Mouse (Mus musculus) monocyte, adult 2 months (primary cell): ENCODE measurements at regions not wholly inside any gene's neighbourhood (a gene's known extent, or its start where the extent isn't known, plus 50 kb on each side); places are given as distances from the start of the nearest gene placed in this dataset.

ENCODE experiments used
- DNase-seq, 2 experiments: peaks; one replicate each; pipeline ENCODE4 v3.0.0; 2022; ENCODE audit warnings: low spot score in 2 of 2, low read depth in 1 of 2

DNA sequence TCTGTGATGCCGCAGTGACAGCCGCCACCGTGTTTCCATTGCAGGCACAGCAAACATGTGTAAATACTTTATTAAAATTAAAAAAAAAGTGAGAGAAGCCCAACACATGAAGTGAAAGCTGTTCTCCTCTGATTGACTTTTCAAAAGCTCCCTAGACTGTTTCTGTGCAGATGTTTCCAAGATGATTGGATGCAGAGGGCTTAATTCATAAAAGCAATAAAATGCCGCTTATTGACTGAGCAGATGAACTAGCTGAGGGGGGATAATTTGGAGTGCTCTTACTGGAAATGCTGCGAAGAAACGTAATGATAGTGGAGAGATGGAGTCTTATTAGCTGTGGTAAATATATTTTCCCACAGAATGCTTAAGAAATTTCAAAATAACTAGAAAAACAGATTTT, 170.4 kb downstream of the Rnf144a start:
- no peak for DNase-seq

DNA sequence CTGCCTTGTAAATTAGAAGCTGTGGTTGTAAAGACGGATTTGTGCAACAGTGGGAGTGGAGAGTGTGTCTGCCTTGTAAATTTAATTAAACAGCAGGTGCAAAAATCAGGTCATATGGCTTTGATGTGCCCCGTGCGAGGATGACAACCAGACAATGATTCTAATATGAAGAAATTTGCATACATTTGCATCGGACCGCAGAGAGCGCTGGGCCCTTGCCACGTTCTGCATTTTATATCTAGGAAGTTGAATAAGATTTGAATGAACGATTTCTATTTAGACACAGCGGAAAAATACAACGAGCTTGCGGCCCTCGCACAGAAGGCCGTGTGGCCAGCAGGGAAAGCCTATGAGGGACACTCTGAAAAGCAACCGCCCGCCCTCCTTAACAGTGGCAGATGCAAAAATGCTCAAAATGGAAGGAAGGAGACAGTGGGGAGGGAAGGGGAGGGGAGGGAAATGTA, 187.5 kb downstream of the Rnf144a start:
- no peak for DNase-seq

DNA sequence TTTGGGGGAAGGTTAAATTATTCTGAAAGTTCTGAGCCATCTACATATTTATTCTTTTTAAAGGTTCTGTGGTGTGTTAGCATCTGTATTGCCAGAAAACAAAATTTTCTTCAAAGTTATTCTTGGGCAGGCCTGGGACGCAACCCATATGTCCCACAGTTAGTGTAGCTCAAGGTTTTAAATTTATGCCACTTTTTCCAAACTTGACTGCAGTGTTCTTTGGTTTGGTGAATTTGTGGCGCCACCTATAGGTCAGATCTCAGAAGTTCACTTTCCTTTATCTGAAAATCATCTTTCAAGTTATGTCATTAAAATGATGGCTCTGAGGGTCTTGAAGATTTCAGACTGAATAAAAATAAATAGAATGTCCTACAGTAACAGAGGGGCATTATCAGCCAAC, 188.7 kb downstream of the Rnf144a start:
- no peak for DNase-seq

GRCm38 (mm10) chr12:26212447-26212846, 202.6 kb downstream of the Rnf144a start:
- DNase-seq = no peak

GRCm38 (mm10) chr12:26211423-26211822, 203.6 kb downstream of the Rnf144a start:
- DNase-seq = no peak

GRCm38 (mm10) chr12:26206751-26207150, 208.3 kb downstream of the Rnf144a start:
- DNase-seq = no peak

DNA sequence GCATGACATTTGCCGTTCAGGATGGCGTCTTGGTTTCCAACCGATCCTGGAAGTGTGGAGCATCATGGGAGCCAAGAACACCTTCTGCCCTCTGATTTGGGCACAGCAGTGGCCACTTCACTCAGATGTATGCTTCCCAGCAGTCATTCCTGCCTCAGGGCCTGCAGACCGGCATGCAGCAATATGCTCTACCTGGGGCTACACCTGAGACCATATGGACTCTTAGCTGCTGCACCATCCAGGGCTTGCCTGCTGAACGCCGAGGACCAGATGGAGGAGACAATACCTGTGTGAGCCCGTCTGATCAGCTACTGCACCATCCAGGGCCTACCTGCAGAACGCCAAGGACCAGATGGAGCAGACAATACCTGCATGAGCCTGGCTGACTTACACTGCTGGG, 209.0 kb downstream of the Rnf144a start:
- no peak for DNase-seq

- DNase-seq = no peak
Measured at GRCm38 (mm10) chr12:26191982-26192576, 223.0 kb downstream of the Rnf144a start.

DNA sequence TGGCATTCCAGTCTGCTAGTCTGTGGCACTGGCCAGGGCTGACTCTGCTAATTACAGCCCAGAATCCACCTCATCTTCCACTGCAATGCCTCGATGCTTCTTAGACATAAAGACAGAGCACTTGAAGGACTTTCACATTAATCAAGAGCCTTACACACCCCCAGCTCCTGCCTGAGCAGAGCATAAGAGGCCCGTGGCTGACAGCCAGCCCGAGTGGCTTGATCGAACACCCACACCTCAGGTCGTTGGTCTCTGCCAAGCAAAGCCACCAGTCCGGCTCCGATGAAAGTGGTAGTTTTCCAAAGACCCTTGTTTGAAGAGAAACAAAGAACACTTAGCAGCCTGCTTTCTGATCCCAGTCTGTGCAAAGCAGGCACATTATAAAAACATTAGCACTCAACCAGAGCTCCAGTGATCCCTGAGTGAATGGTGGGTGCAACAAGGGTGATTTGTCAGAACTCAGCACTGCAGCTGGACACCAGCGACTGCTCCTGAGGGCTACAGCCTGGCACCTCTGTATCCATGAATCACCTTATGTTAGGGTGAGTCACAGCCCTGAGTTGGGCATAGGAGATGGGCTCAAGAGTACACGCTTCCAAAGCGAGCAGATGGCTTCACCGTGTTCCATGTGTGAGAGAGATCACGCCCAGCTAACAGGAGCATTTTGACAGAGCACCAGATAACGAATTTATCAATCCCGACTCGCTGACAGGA, 223.6 kb downstream of the Rnf144a start:
- no peak for DNase-seq

- no peak for DNase-seq
Measured at GRCm38 (mm10) chr12:26188996-26189395, 226.1 kb downstream of the Rnf144a start.

DNA sequence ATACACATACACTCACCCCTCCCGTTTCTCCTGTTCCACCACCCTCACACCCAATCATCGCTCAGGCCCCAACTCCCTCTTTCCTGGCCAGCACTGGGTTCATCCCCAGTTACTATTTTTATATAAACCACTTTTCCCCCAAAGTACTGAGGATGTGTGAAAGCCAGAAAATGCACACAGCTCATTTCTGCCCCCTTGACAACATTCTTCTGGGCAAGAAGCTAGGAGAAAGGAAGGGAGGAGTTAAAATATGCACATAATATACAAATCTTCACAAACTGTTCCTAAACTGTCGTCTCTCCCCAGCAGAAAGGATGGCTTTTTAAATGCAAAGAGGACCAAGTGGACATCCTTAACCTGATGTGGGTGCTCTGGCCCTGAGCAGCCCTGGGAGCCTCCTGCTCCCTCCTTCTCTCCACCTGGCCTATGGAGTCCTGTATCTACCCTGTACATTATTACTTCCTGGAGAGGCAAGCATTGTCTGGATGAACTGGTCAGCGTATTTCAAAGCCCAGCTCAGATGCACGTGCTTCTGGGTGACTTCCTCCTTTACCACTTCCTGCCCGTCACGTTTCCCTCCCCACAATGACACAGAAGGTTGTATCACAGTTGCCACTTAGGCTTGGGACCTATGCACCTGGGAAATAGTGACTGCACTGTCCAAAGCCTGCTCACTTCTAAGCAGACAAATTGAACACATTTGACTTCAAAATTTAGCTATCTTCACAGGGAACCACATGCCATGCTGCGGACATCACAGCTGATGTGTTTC, 227.8 kb downstream of the Rnf144a start:
- DNase-seq = peak in 1 of 2 experiments; percentile 2

DNA sequence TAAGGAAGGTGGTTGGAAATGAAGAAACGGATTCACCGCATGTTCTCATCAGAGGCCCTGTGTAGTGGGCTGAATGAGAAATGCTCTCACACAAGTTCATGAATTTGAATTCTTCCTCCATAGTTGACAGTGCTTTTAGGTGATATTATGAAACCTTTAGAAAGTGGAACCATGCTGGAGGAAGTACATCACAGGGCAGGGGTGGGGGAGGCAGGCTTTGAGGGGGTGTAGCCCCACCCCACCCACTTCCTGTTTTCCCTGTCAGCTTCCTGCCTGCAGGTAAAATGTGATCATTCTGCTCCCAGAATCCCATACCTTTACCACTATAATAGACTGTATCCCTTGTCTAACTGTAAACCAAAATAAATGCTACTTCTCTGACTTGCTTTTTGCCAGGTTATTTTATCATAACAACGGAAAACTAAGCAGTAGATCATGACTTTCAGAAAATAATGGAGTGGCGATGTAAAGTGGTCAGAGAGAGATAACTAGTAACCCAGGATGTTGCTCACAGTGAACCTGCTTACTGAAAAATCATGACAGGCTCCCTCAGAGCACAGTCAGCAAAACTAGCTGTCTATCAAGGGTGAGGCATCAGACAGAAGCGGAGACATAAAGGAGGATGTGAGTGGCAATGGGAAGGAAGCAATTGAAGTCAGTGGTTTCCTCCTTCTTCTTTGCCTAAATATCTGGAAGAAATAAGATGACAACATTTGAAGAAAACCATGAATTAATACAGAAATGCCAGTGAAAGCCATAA, 230.2 kb downstream of the Rnf144a start:
- no peak for DNase-seq

DNA sequence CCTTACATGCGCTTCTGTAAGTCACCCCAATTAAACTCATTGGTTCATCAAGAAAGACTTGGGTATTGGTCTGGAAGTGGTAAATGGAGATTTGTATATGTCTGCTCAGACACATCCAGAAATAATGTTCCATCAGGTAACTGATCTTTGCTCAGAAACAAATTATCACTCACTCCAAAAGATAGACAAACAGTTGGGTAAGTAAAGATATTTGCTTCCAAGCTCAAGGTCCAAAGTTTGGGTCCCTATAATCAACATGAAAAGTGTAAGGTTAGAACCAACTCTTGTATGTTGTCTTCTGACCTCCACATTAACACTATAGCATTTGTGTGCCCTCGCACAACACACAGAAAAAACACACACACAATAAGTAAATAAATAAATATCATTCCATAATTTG, 232.0 kb downstream of the Rnf144a start:
- no peak for DNase-seq

- no peak for DNase-seq
Measured at GRCm38 (mm10) chr12:26180846-26181245, 234.2 kb downstream of the Rnf144a start.

DNA sequence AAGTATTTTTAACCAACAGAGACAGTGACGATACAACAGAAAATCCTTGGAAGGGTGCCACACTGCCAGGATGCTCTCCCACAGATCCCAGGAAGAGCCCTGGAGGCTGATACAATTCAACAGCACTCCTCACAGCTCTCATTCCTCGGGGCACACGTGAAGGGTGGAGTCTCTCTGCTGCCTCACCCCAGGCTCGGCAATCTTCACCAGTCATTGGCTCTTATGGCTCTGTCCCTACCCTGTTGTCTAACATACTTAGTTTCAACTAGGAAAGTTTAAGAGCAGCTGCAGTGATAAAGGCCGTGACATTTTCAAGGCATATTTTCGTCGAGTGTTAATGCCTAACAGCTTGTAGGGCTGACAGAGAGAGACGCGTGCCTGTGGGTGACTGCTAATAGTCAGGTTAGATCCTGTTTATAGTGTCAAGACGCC, 238.8 kb downstream of the Rnf144a start:
- DNase-seq = no peak

DNA sequence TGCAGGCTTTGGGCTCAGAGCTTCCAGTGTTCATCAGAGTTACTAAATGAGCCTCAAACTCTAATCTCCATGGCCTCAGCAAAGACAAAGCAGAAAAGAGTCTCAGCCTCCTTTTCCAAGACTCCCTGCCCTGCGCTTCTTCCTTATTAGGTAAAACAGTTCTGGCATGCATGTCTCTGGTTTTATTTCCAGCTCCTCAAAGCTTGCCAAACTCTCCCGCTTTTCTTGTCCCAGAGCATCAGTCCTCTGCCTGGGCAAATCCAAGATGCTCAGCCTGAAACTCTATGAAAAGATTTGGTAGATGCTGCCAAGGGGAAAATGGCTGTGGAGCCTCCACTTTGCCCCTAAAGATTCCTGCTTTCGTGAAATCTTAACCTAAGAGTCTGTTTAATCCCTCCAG, 251.6 kb downstream of the Rnf144a start:
- no peak for DNase-seq

GRCm38 (mm10) chr12:26160861-26161615, 254.0 kb downstream of the Rnf144a start:
- DNase-seq = no peak

- no peak for DNase-seq
Measured at GRCm38 (mm10) chr12:26152992-26153391, 262.1 kb downstream of the Rnf144a start.

DNA sequence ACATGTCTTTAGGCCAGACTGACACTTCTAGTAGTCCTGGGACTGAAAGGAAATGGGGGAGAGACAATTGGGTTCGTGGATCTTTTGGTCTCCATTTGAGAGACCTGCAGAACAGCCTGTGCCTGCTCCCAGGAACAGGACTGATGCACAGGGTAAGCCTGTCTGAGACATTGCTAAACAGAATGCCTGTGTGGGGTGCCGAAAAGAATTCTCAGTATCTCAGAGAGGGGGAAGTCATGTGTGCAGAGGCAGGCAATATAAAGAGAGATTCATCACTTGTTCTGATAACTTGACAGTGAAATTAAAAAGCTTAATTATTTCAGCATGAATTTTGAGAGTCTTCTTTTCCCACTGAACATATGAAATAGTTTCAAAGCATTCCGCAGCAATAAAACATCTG, 268.7 kb downstream of the Rnf144a start:
- no peak for DNase-seq

- DNase-seq = no peak
Measured at GRCm38 (mm10) chr12:26145085-26145714, 269.9 kb downstream of the Rnf144a start.
